Mouse (Mus musculus) midbrain, postnatal 0 days (tissue): ENCODE results near the gene Alk. TPM values are rescaled to one million over a fixed set of nuclear protein-coding genes. Genes with fewer than 3 reads are reported as not detected.

Source experiments
- ATAC-seq: fragments of 200-750 bp; cut with Nextera tagmentation; 2 replicates; pipeline ENCODE4 v1.8.0; 2017; ENCODE audit warnings: moderate number of reproducible peaks, mild to moderate bottlenecking, moderate TSS enrichment, moderate library complexity; ENCODE audit not compliant: low FRiP score
- DNase-seq: peaks from one replicate; pipeline ENCODE4 v3.0.0-alpha.2; 2015; ENCODE audit warnings: low spot score
- H3K27ac ChIP-seq: fragments of 300-500 bp; sonication (generic); 2 replicates; pipeline ENCODE4 v1.5.1; 2014; ENCODE audit warnings: low read depth, mild to moderate bottlenecking, low read length, mixed read lengths
- H3K27me3 ChIP-seq: fragments of 300-500 bp; sonication (generic); 2 replicates; pipeline ENCODE4 v1.6.1; 2014; ENCODE audit warnings: low read length, control low read depth, mixed read lengths; ENCODE audit not compliant: insufficient read depth
- H3K36me3 ChIP-seq: fragments of 300-500 bp; sonication (generic); 2 replicates; pipeline ENCODE4 v1.6.1; 2014; ENCODE audit warnings: low read length, control low read depth, mixed read lengths; ENCODE audit not compliant: insufficient read depth
- H3K4me1 ChIP-seq: fragments of 300-500 bp; sonication (generic); 2 replicates; pipeline ENCODE4 v1.6.1; 2014; ENCODE audit warnings: mild to moderate bottlenecking, control low read depth, antibody characterized with exemption, low read length, mixed read lengths; ENCODE audit not compliant: insufficient read depth
- H3K4me2 ChIP-seq: fragments of 300-500 bp; sonication (generic); 2 replicates; pipeline ENCODE4 v1.6.1; 2014; ENCODE audit warnings: low read depth, mild to moderate bottlenecking, low read length, mixed read lengths; ENCODE audit not compliant: poor library complexity, severe bottlenecking
- H3K4me3 ChIP-seq: fragments of 300-500 bp; sonication (generic); 2 replicates; pipeline ENCODE4 v1.5.1; 2014; ENCODE audit warnings: low read depth, mild to moderate bottlenecking, low read length, moderate library complexity
- H3K9ac ChIP-seq: fragments of 300-500 bp; sonication (generic); replicated peaks from 2 replicates; pipeline ENCODE4 v1.6.1; 2014; ENCODE audit warnings: mild to moderate bottlenecking, low read length, moderate library complexity, mixed read lengths; ENCODE audit not compliant: poor library complexity, severe bottlenecking
- H3K9me3 ChIP-seq: fragments of 300-500 bp; sonication (generic); 2 replicates; pipeline ENCODE4 v1.6.1; 2016; ENCODE audit warnings: low read length, control low read depth
- CTCF ChIP-seq: IDR thresholded peaks from 2 replicates; pipeline ENCODE4 v1.5.1; 2016; ENCODE audit warnings: antibody characterized with exemption, mild to moderate bottlenecking
- WGBS: fragments of 180-500 bp; shearing (Covaris S2); extraction: QIAGEN DNeasy Blood & Tissue Kit; methylation state at CpG from one replicate; pipeline ENCODE4 v1.1.7; 2014; 5-methylcytosine and 5-hydroxymethylcytosine counted together
- polyA plus RNA-seq: library from polyadenylated mRNA; unstranded; fragments of >200 nt; fragmentation: Nextera tagmentation; extraction: Ambion mirVana; gene quantifications from 2 replicates; pipeline ENCODE4 v1.2.1, GENCODE M21; 2015
- total RNA-seq: library from RNA; depleted of rRNA; stranded (reverse); fragments of >200 nt; gene quantifications from 2 replicates; pipeline ENCODE4 v1.2.3, GENCODE M21; 2014

Gene Alk
- total and polyA plus RNA-seq, 2 experiments from 2014 or later = 5.2 to 17.6 TPM

GRCm38 (mm10) chr17:72414676-72415075, 189.8 kb downstream of the Alk start:
- H3K27ac ChIP-seq = no peak overlapping the region
- H3K27me3 ChIP-seq = no peaks in the 10 kb centered on the region
- H3K4me3 ChIP-seq = no peak overlapping the region
- no peaks in the 10 kb centered on the region for H3K9me3 ChIP-seq
- H3K36me3 ChIP-seq = no peaks in the 10 kb centered on the region
- TF ChIP-seq CTCF = no peak
- no peak overlapping the region for H3K4me2 ChIP-seq
- no peaks in the 10 kb centered on the region for H3K4me1 ChIP-seq
- DNase-seq (no peak), ATAC-seq (no peak)
- H3K9ac ChIP-seq = no peak overlapping the region

GRCm38 (mm10) chr17:72404813-72405212, 199.6 kb downstream of the Alk start:
- WGBS = 81% methylated on average over 2 of the region's 2 CpGs
- Histone ChIP-seq H3K9ac (no peak overlapping the region), H3K27me3 (no peaks in the 10 kb centered on the region), H3K4me1 (no peaks in the 10 kb centered on the region), H3K4me3 (no peak overlapping the region), H3K27ac (no peak overlapping the region), H3K4me2 (no peak overlapping the region), H3K36me3 (no peaks in the 10 kb centered on the region), H3K9me3 (no peaks in the 10 kb centered on the region)
- no peak for TF ChIP-seq CTCF
- ATAC-seq (no peak), DNase-seq (no peak)

GRCm38 (mm10) chr17:72401861-72402260, 202.6 kb downstream of the Alk start:
- H3K36me3 ChIP-seq = no peaks in the 10 kb centered on the region
- no peak for ATAC-seq
- TF ChIP-seq CTCF = no peak
- no peaks in the 10 kb centered on the region for H3K4me1 ChIP-seq
- H3K27ac ChIP-seq = no peak overlapping the region
- H3K4me3 ChIP-seq = no peak overlapping the region
- no peak overlapping the region for H3K4me2 ChIP-seq
- H3K9me3 ChIP-seq = no peaks in the 10 kb centered on the region
- H3K27me3 ChIP-seq = no peaks in the 10 kb centered on the region
- 92% methylated on average over 3 of the region's 3 CpGs for WGBS
- DNase-seq = no peak
- H3K9ac ChIP-seq = no peak overlapping the region

- Histone ChIP-seq H3K36me3 (no peaks in the 10 kb centered on the region), H3K9me3 (no peaks in the 10 kb centered on the region), H3K9ac (no peak overlapping the region), H3K27me3 (no peaks in the 10 kb centered on the region), H3K4me1 (no peaks in the 10 kb centered on the region), H3K4me2 (no peak overlapping the region), H3K27ac (no peak overlapping the region), H3K4me3 (no peak overlapping the region)
- ATAC-seq (no peak), DNase-seq (no peak)
- no peak for TF ChIP-seq CTCF
- 94% methylated on average over 2 of the region's 2 CpGs for WGBS
Observed at GRCm38 (mm10) chr17:72401349-72401748, 203.1 kb downstream of the Alk start.

- Histone ChIP-seq H3K27ac (no peak overlapping the region), H3K9me3 (no peaks in the 10 kb centered on the region)
- WGBS = 88% methylated on average over 3 of the region's 3 CpGs
Observed at GRCm38 (mm10) chr17:72399331-72400059, 204.9 kb downstream of the Alk start.

GRCm38 (mm10) chr17:72395956-72396355, 208.5 kb downstream of the Alk start:
- Histone ChIP-seq H3K4me3 (no peak overlapping the region), H3K4me2 (no peak overlapping the region), H3K27me3 (no peaks in the 10 kb centered on the region), H3K27ac (no peak overlapping the region), H3K9ac (no peak overlapping the region), H3K9me3 (no peaks in the 10 kb centered on the region), H3K36me3 (no peaks in the 10 kb centered on the region), H3K4me1 (no peaks in the 10 kb centered on the region)
- WGBS = 41% methylated on average over 8 of the region's 8 CpGs
- TF ChIP-seq CTCF = no peak
- ATAC-seq = no peak
- no peak for DNase-seq

More at GRCm38 (mm10) chr17:72399331-72400059, 204.9 kb downstream of the Alk start:
- H3K4me1 ChIP-seq = no peaks in the 10 kb centered on the region
- no peaks in the 10 kb centered on the region for H3K27me3 ChIP-seq
- DNase-seq (no peak), ATAC-seq (no peak)
- H3K4me3 ChIP-seq = no peak overlapping the region
- no peak for TF ChIP-seq CTCF
- no peak overlapping the region for H3K4me2 ChIP-seq
- H3K36me3 ChIP-seq = no peaks in the 10 kb centered on the region
- H3K9ac ChIP-seq = no peak overlapping the region
